ENCODE assay signal across 8 mouse cellular contexts in genomic region chr7:141216894-141217293, GRCm38 (mm10). TPM values are rescaled to one million over a fixed set of nuclear protein-coding genes. Genes with fewer than 3 reads are reported as not detected.
DNase-seq lines count a peak whose midpoint lies in the region; ATAC-seq and TF ChIP-seq lines count a peak whose summit lies in the region.

No protein-coding gene starts in this region.

- H3K9ac ChIP-seq in lung, embryonic 14.5 days, result peak overlapping the region; percentile 18; the same call in 1 of the 2 replicates
- 0 out of 2 replicates have a peak overlapping the region, but pooled peaks have one; percentile 68 for H3K9ac ChIP-seq in forebrain, embryonic 15.5 days (replicated peaks)
- no peak overlapping the region; the same call in 1 of the 2 replicates for H3K9ac ChIP-seq in limb, embryonic 11.5 days (ENCODE audit: low read length)
- H3K9ac ChIP-seq in neural tube, embryonic 14.5 days (replicated peaks; ENCODE audit: low read depth, low read length), result no peak overlapping the region

- TF ChIP-seq CTCF in lung, embryonic 14.5 days (IDR thresholded peaks at IDR 0.05; ENCODE audit: low read depth), result no peak

- no peaks in the 10 kb centered on the region for H3K27me3 ChIP-seq in lung, embryonic 14.5 days (ENCODE audit: insufficient read depth, low read length)
- no peaks in the 10 kb centered on the region for H3K27me3 ChIP-seq in forebrain, embryonic 15.5 days
- H3K27me3 ChIP-seq in limb, embryonic 11.5 days (ENCODE audit: control insufficient read depth, insufficient read depth, low read length), result no peaks in the 10 kb centered on the region
- no peaks in the 10 kb centered on the region for H3K27me3 ChIP-seq in neural tube, embryonic 14.5 days (ENCODE audit: control insufficient read depth, insufficient read depth, low read length)

- no peak for DNase-seq in lung, embryonic 14.5 days
- no peak for DNase-seq in lung, postnatal 4 days
- no peak for DNase-seq in limb, embryonic 11.5 days (ENCODE audit: low spot score)
- no peak for DNase-seq in frontal cortex, postnatal 10 days (ENCODE audit: low spot score in 2 of 2)
- DNase-seq in right cerebral cortex, adult 18-20 months, result no peak
- no peak for DNase-seq in thymus, postnatal 4 days

- H3K4me2 ChIP-seq in lung, embryonic 14.5 days, result peak overlapping the region; percentile 96
- H3K4me2 ChIP-seq in forebrain, embryonic 15.5 days (replicated peaks), result peak overlapping the region; percentile 97; the same call in 1 of the 2 replicates
- H3K4me2 ChIP-seq in limb, embryonic 11.5 days (ENCODE audit: low read depth, severe bottlenecking), result peak overlapping the region; percentile 83; the same call in 1 of the 2 replicates
- peak overlapping the region; percentile 91 for H3K4me2 ChIP-seq in neural tube, embryonic 14.5 days (ENCODE audit: low read depth, low read length)

- H3K27ac ChIP-seq in lung, embryonic 14.5 days (ENCODE audit: low read depth), result no peak overlapping the region
- H3K27ac ChIP-seq in forebrain, embryonic 15.5 days (replicated peaks), result no peak overlapping the region
- H3K27ac ChIP-seq in limb, embryonic 11.5 days (replicated peaks; ENCODE audit: low read depth, low read length), result no peak overlapping the region
- H3K27ac ChIP-seq in neural tube, embryonic 14.5 days (ENCODE audit: low read depth, low read length), result no peak overlapping the region

- peaks cover 18% of the 10 kb centered on the region; the same call in 1 of the 2 replicates for H3K36me3 ChIP-seq in lung, embryonic 14.5 days (ENCODE audit: insufficient read depth)
- H3K36me3 ChIP-seq in forebrain, embryonic 15.5 days, result no peaks in the 10 kb centered on the region; the same call in 1 of the 2 replicates
- H3K36me3 ChIP-seq in limb, embryonic 11.5 days (ENCODE audit: control insufficient read depth, insufficient read depth, low read length), result no peaks in the 10 kb centered on the region; the same call in 1 of the 2 replicates
- H3K36me3 ChIP-seq in neural tube, embryonic 14.5 days (ENCODE audit: control insufficient read depth, insufficient read depth, low read length), result no peaks in the 10 kb centered on the region

- 80% methylated on average over 11 of the region's 11 CpGs for WGBS in lung, embryonic 14.5 days
- 88% methylated on average over 11 of the region's 11 CpGs for WGBS in forebrain, embryonic 15.5 days
- 91% methylated on average over 11 of the region's 11 CpGs for WGBS in limb, embryonic 11.5 days
- 90% methylated on average over 11 of the region's 11 CpGs for WGBS in neural tube, embryonic 14.5 days

- no peak for ATAC-seq in lung, embryonic 14.5 days (ENCODE audit: insufficient read depth)
- no peak for ATAC-seq in forebrain, embryonic 15.5 days (replicated peaks)
- no peak for ATAC-seq in limb, embryonic 11.5 days (ENCODE audit: insufficient number of reproducible peaks, low FRiP score, low TSS enrichment, low read depth)
- ATAC-seq in neural tube, embryonic 14.5 days (ENCODE audit: low read depth), result no peak

- H3K4me1 ChIP-seq in lung, embryonic 14.5 days (ENCODE audit: insufficient read depth), result peaks cover 6% of the 10 kb centered on the region
- H3K4me1 ChIP-seq in forebrain, embryonic 15.5 days, result peaks cover 30% of the 10 kb centered on the region
- peaks cover 11% of the 10 kb centered on the region for H3K4me1 ChIP-seq in limb, embryonic 11.5 days (ENCODE audit: control insufficient read depth, insufficient read depth, low read length)
- H3K4me1 ChIP-seq in neural tube, embryonic 14.5 days (ENCODE audit: control insufficient read depth, insufficient read depth, low read length), result peaks cover 21% of the 10 kb centered on the region

- peak overlapping the region; percentile 64 for H3K4me3 ChIP-seq in lung, embryonic 14.5 days (ENCODE audit: low read depth, low read length)
- peak overlapping the region; percentile 87; the same call in 1 of the 2 replicates for H3K4me3 ChIP-seq in forebrain, embryonic 15.5 days
- no peak overlapping the region for H3K4me3 ChIP-seq in limb, embryonic 11.5 days (ENCODE audit: low read depth, low read length)
- H3K4me3 ChIP-seq in neural tube, embryonic 14.5 days (ENCODE audit: low read depth, low read length), result no peak overlapping the region

- no peaks in the 10 kb centered on the region for H3K9me3 ChIP-seq in lung, embryonic 14.5 days (ENCODE audit: low read depth, low read length)
- H3K9me3 ChIP-seq in forebrain, embryonic 15.5 days, result no peaks in the 10 kb centered on the region
- no peaks in the 10 kb centered on the region for H3K9me3 ChIP-seq in limb, embryonic 11.5 days (ENCODE audit: control insufficient read depth, low read length)
- no peaks in the 10 kb centered on the region for H3K9me3 ChIP-seq in neural tube, embryonic 14.5 days (ENCODE audit: control insufficient read depth, low read length)

RNA-seq across cellular contexts. Expression of gene Rassf7, which starts 1.2 kb away (rescaled TPM):
- 38.9 and 41.1 TPM in 2 replicates for polyA plus RNA-seq in lung, embryonic 14.5 days (2014; fragmentation: Nextera tagmentation; extraction: Ambion mirVana)
- polyA plus RNA-seq in forebrain, embryonic 15.5 days (2015; fragmentation: Nextera tagmentation; extraction: Ambion mirVana), result 24.6 and 26.9 TPM in 2 replicates
- 32.5 and 38.8 TPM in 2 replicates for polyA plus RNA-seq in limb, embryonic 11.5 days (2014; fragmentation: Nextera tagmentation; extraction: Ambion mirVana)
- polyA plus RNA-seq in neural tube, embryonic 14.5 days (2014; fragmentation: Nextera tagmentation; extraction: Ambion mirVana), result 24.8 and 25.3 TPM in 2 replicates

RNA-seq across cellular contexts. Expression of gene Lmntd2, which starts 3.0 kb away (rescaled TPM):
- polyA plus RNA-seq in lung, embryonic 14.5 days (2014; fragmentation: Nextera tagmentation; extraction: Ambion mirVana), result 0.74 and 1.4 TPM in 2 replicates
- polyA plus RNA-seq in forebrain, embryonic 15.5 days (2015; fragmentation: Nextera tagmentation; extraction: Ambion mirVana), result 0.75 and 1.4 TPM in 2 replicates
- polyA plus RNA-seq in limb, embryonic 11.5 days (2014; fragmentation: Nextera tagmentation; extraction: Ambion mirVana), result 3.8 and 5.1 TPM in 2 replicates
- polyA plus RNA-seq in neural tube, embryonic 14.5 days (2014; fragmentation: Nextera tagmentation; extraction: Ambion mirVana), result 0.21 and 0.45 TPM in 2 replicates

RNA-seq across cellular contexts. Expression of gene Phrf1, which starts 11.7 kb away (rescaled TPM):
- 80.7 and 85.4 TPM in 2 replicates for polyA plus RNA-seq in lung, embryonic 14.5 days (2014; fragmentation: Nextera tagmentation; extraction: Ambion mirVana)
- 80.2 and 81.8 TPM in 2 replicates for polyA plus RNA-seq in forebrain, embryonic 15.5 days (2015; fragmentation: Nextera tagmentation; extraction: Ambion mirVana)
- polyA plus RNA-seq in limb, embryonic 11.5 days (2014; fragmentation: Nextera tagmentation; extraction: Ambion mirVana), result 83.4 and 93.5 TPM in 2 replicates
- 59.5 and 72.3 TPM in 2 replicates for polyA plus RNA-seq in neural tube, embryonic 14.5 days (2014; fragmentation: Nextera tagmentation; extraction: Ambion mirVana)

RNA-seq across cellular contexts. Expression of gene Lrrc56, which starts 22.9 kb away (rescaled TPM):
- polyA plus RNA-seq in lung, embryonic 14.5 days (2014; fragmentation: Nextera tagmentation; extraction: Ambion mirVana), result 3.8 and 4.3 TPM in 2 replicates
- polyA plus RNA-seq in forebrain, embryonic 15.5 days (2015; fragmentation: Nextera tagmentation; extraction: Ambion mirVana), result 10.3 and 12.7 TPM in 2 replicates
- 11.7 and 12.5 TPM in 2 replicates for polyA plus RNA-seq in limb, embryonic 11.5 days (2014; fragmentation: Nextera tagmentation; extraction: Ambion mirVana)
- polyA plus RNA-seq in neural tube, embryonic 14.5 days (2014; fragmentation: Nextera tagmentation; extraction: Ambion mirVana), result 4.4 and 6.7 TPM in 2 replicates

RNA-seq across cellular contexts. Expression of gene Hras, which starts 23.1 kb away (rescaled TPM):
- 85.8 and 97.4 TPM in 2 replicates for polyA plus RNA-seq in lung, embryonic 14.5 days (2014; fragmentation: Nextera tagmentation; extraction: Ambion mirVana)
- 126 and 127 TPM in 2 replicates for polyA plus RNA-seq in forebrain, embryonic 15.5 days (2015; fragmentation: Nextera tagmentation; extraction: Ambion mirVana)
- polyA plus RNA-seq in limb, embryonic 11.5 days (2014; fragmentation: Nextera tagmentation; extraction: Ambion mirVana), result 98.7 and 99.1 TPM in 2 replicates
- 152 and 166 TPM in 2 replicates for polyA plus RNA-seq in neural tube, embryonic 14.5 days (2014; fragmentation: Nextera tagmentation; extraction: Ambion mirVana)

Comparison
In these comparisons a context has a peak if more than half of its experiments do, and no peak if none do; other contexts are left out.
1. H3K4me3 ChIP-seq: peak in lung, embryonic 14.5 days (single experiment) and forebrain, embryonic 15.5 days (single experiment); none in limb, embryonic 11.5 days (single experiment) and neural tube, embryonic 14.5 days (single experiment).
2. H3K9ac ChIP-seq: peak in lung, embryonic 14.5 days (single experiment) and forebrain, embryonic 15.5 days (single experiment); none in limb, embryonic 11.5 days (single experiment) and neural tube, embryonic 14.5 days (single experiment).
3. Peak in every context shown above with its lines, with median percentiles within 50 percentile points of each other: H3K4me2 ChIP-seq.